Mouse (Mus musculus): ENCODE measurements around the gene Cnnm2.

DNA sequence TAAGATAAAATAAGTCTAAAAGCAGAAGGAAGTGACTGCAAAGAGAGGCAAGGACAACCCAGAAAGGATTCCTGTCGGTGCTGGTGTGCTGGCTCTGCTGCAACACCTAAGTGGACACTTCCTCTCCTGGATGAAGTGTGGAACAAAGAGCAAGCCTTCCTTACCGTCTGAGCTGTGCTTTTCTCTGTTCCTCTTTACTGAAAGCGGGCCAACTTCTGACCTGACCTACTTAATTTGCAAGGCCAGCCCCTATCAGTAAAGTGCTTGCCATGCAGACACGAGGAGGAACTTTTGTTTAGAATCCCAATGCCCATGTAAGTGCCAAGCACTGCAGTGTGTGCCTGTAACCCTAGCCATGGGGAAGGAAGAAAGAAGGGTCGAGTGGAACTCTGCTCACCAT lies 137.9 kb downstream of the Cnnm2 start:
- no peak for TF ChIP-seq CTCF (IDR thresholded peaks at IDR 0.05; ENCODE audit: low read depth, low read length)
- no peak for TF ChIP-seq POLR2A (IDR thresholded peaks at IDR 0.05; ENCODE audit: borderline replicate concordance, low read depth, low read length)

All from bone marrow macrophage, adult 2 months (primary cell).